Mouse (Mus musculus): Measurements from ENCODE around the gene Pam. TPM values are rescaled to one million over a fixed set of nuclear protein-coding genes. Genes with fewer than 3 reads are reported as not detected.

Pam gene
- total and polyA plus RNA-seq, 2 experiments from 2014 or later: 46.6 to 125 TPM

GRCm38 (mm10) chr1:98028468-98028867, 67.0 kb downstream of the Pam start:
- H3K27ac ChIP-seq (ENCODE audit: low read depth, low read length): no peak overlapping the region
- 95% methylated on average over 5 of the region's 5 CpGs for WGBS
- H3K27me3 ChIP-seq (ENCODE audit: insufficient read depth, low read length): no peaks in the 10 kb centered on the region
- no peaks in the 10 kb centered on the region for H3K4me1 ChIP-seq (ENCODE audit: insufficient read depth, low read length)
- no peak overlapping the region for H3K4me3 ChIP-seq (ENCODE audit: low read depth, low read length)
- ATAC-seq (ENCODE audit: low FRiP score) (no peak), DNase-seq (ENCODE audit: low spot score) (no peak)
- no peaks in the 10 kb centered on the region for H3K9me3 ChIP-seq (ENCODE audit: low read length)
- TF ChIP-seq CTCF (IDR thresholded peaks at IDR 0.05): no peak
- H3K36me3 ChIP-seq (ENCODE audit: insufficient read depth, low read length): no peaks in the 10 kb centered on the region
- H3K9ac ChIP-seq (replicated peaks; ENCODE audit: low read length, poor library complexity, severe bottlenecking): no peak overlapping the region
- no peak overlapping the region for H3K4me2 ChIP-seq (ENCODE audit: low read depth, low read length, poor library complexity, severe bottlenecking)

GRCm38 (mm10) chr1:98027959-98028358, 67.5 kb downstream of the Pam start:
- Histone ChIP-seq H3K27ac (ENCODE audit: low read depth, low read length) (no peak overlapping the region), H3K27me3 (ENCODE audit: insufficient read depth, low read length) (no peaks in the 10 kb centered on the region), H3K4me3 (ENCODE audit: low read depth, low read length) (no peak overlapping the region), H3K4me1 (ENCODE audit: insufficient read depth, low read length) (no peaks in the 10 kb centered on the region), H3K9ac (replicated peaks; ENCODE audit: low read length, poor library complexity, severe bottlenecking) (no peak overlapping the region), H3K9me3 (ENCODE audit: low read length) (no peaks in the 10 kb centered on the region), H3K36me3 (ENCODE audit: insufficient read depth, low read length) (no peaks in the 10 kb centered on the region), H3K4me2 (ENCODE audit: low read depth, low read length, poor library complexity, severe bottlenecking) (no peak overlapping the region)
- DNase-seq (ENCODE audit: low spot score): no peak
- ATAC-seq (ENCODE audit: low FRiP score): no peak
- no peak for TF ChIP-seq CTCF (IDR thresholded peaks at IDR 0.05)
- WGBS: 92% methylated on average over 4 of the region's 4 CpGs

GRCm38 (mm10) chr1:98025924-98026640, 69.4 kb downstream of the Pam start:
- ATAC-seq (ENCODE audit: low FRiP score): no peak

GRCm38 (mm10) chr1:98023866-98024265, 71.6 kb downstream of the Pam start:
- no peaks in the 10 kb centered on the region for H3K4me1 ChIP-seq (ENCODE audit: insufficient read depth, low read length)

More at GRCm38 (mm10) chr1:98025924-98026640, 69.4 kb downstream of the Pam start:
- Histone ChIP-seq H3K4me1 (ENCODE audit: insufficient read depth, low read length) (no peaks in the 10 kb centered on the region), H3K4me2 (ENCODE audit: low read depth, low read length, poor library complexity, severe bottlenecking) (no peak overlapping the region), H3K9me3 (ENCODE audit: low read length) (no peaks in the 10 kb centered on the region), H3K27ac (ENCODE audit: low read depth, low read length) (no peak overlapping the region), H3K9ac (replicated peaks; ENCODE audit: low read length, poor library complexity, severe bottlenecking) (no peak overlapping the region), H3K27me3 (ENCODE audit: insufficient read depth, low read length) (no peaks in the 10 kb centered on the region), H3K4me3 (ENCODE audit: low read depth, low read length) (no peak overlapping the region), H3K36me3 (ENCODE audit: insufficient read depth, low read length) (no peaks in the 10 kb centered on the region)
- no peak for DNase-seq (ENCODE audit: low spot score)
- no peak for TF ChIP-seq CTCF (IDR thresholded peaks at IDR 0.05)
- 83% methylated on average over 6 of the region's 6 CpGs for WGBS

GRCm38 (mm10) chr1:98018987-98019386, 76.5 kb downstream of the Pam start:
- ATAC-seq (ENCODE audit: low FRiP score): no peak

More at GRCm38 (mm10) chr1:98023866-98024265, 71.6 kb downstream of the Pam start:
- no peak for TF ChIP-seq CTCF (IDR thresholded peaks at IDR 0.05)
- H3K4me3 ChIP-seq (ENCODE audit: low read depth, low read length): no peak overlapping the region
- no peaks in the 10 kb centered on the region for H3K27me3 ChIP-seq (ENCODE audit: insufficient read depth, low read length)
- 79% methylated on average over 4 of the region's 4 CpGs for WGBS
- H3K4me2 ChIP-seq (ENCODE audit: low read depth, low read length, poor library complexity, severe bottlenecking): no peak overlapping the region
- H3K36me3 ChIP-seq (ENCODE audit: insufficient read depth, low read length): no peaks in the 10 kb centered on the region
- no peak overlapping the region for H3K9ac ChIP-seq (replicated peaks; ENCODE audit: low read length, poor library complexity, severe bottlenecking)
- ATAC-seq (ENCODE audit: low FRiP score): no peak
- DNase-seq (ENCODE audit: low spot score): peak; percentile 65
- no peak overlapping the region for H3K27ac ChIP-seq (ENCODE audit: low read depth, low read length)
- H3K9me3 ChIP-seq (ENCODE audit: low read length): no peaks in the 10 kb centered on the region

GRCm38 (mm10) chr1:98016004-98016848, 79.2 kb downstream of the Pam start:
- Histone ChIP-seq H3K36me3 (ENCODE audit: insufficient read depth, low read length) (no peaks in the 10 kb centered on the region), H3K4me1 (ENCODE audit: insufficient read depth, low read length) (no peaks in the 10 kb centered on the region), H3K27ac (ENCODE audit: low read depth, low read length) (0 out of 2 replicates have a peak overlapping the region, but pooled peaks have one; percentile 38), H3K9ac (replicated peaks; ENCODE audit: low read length, poor library complexity, severe bottlenecking) (no peak overlapping the region), H3K4me2 (ENCODE audit: low read depth, low read length, poor library complexity, severe bottlenecking) (no peak overlapping the region), H3K27me3 (ENCODE audit: insufficient read depth, low read length) (no peaks in the 10 kb centered on the region), H3K4me3 (ENCODE audit: low read depth, low read length) (no peak overlapping the region), H3K9me3 (ENCODE audit: low read length) (no peaks in the 10 kb centered on the region)
- no peak for TF ChIP-seq CTCF (IDR thresholded peaks at IDR 0.05)
- WGBS: 25% methylated on average over 10 of the region's 10 CpGs
- ATAC-seq (ENCODE audit: low FRiP score) (no peak), DNase-seq (ENCODE audit: low spot score) (no peak)

More at GRCm38 (mm10) chr1:98018987-98019386, 76.5 kb downstream of the Pam start:
- H3K9me3 ChIP-seq (ENCODE audit: low read length): no peaks in the 10 kb centered on the region
- H3K36me3 ChIP-seq (ENCODE audit: insufficient read depth, low read length): no peaks in the 10 kb centered on the region
- no peak overlapping the region for H3K27ac ChIP-seq (ENCODE audit: low read depth, low read length)
- no peak overlapping the region for H3K4me2 ChIP-seq (ENCODE audit: low read depth, low read length, poor library complexity, severe bottlenecking)
- no peak overlapping the region for H3K9ac ChIP-seq (replicated peaks; ENCODE audit: low read length, poor library complexity, severe bottlenecking)
- H3K27me3 ChIP-seq (ENCODE audit: insufficient read depth, low read length): no peaks in the 10 kb centered on the region
- no peak for TF ChIP-seq CTCF (IDR thresholded peaks at IDR 0.05)
- WGBS: 91% methylated on average over 9 of the region's 9 CpGs
- DNase-seq (ENCODE audit: low spot score): no peak
- no peak overlapping the region for H3K4me3 ChIP-seq (ENCODE audit: low read depth, low read length)
- H3K4me1 ChIP-seq (ENCODE audit: insufficient read depth, low read length): no peaks in the 10 kb centered on the region

All from midbrain, postnatal 0 days (tissue).